Mouse (Mus musculus) cerebellum, postnatal 36 days (tissue): ENCODE measurements at regions not wholly inside any gene's neighbourhood (a gene's known extent, or its start where the extent isn't known, plus 50 kb on each side); places are given as distances from the start of the nearest gene placed in this dataset.

Source experiments
- DNase-seq, 2 experiments: peaks; one replicate each; pipeline ENCODE4 v3.0.0; 2021 to 2022; ENCODE audit warnings: mixed read lengths in 2 of 2

DNA sequence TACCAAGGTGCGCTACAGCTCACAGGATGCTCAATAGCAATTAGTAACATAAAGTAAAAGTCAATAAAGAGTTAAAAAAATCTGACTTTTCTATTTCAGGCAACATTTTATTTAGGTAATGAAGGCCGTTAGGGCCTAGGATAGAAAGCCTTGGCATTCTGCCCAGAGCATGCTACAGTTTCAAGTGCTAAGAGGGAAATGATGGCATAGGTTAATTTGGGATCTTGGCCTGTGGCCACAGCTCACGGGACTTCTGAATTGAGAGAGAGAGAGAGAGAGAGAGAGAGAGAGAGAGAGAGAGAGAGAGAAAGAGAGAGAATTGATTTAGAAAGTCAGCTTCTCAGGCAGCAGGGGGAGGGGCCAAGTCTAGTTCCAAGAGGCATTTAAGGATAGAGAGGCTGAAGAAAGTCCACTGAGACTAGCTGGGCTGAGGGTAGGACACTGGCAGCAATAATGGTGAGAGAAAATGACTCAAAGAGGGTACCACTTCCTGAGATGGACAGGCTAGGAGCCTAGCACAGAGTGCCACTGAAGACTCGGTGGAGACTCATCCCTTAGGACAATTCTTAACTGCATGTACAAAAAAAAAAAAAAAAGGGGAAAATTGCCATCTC lies 52.6 kb upstream of the Klf14 start:
- peak; percentile 39 to 45 for DNase-seq

DNA sequence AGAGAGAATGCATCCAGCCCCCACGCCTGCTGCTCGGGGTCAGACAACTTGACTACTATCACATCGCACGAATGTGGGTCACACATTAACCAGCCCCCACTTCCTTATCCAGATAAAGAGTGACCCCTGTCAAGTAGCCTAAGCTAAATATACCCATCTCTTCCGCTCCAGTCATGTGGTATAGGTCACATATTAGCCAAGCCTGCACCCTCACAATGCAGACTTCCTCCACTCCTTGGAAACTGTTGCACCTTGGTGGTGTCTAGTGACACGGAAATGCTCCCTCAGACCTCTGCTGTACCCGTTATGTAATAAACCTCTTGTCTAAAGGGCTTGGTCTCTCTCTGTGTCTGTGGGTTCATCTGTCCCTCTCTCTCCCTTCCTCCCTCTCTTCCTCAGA lies 57.7 kb upstream of the Klf14 start:
- DNase-seq: no peak

DNA sequence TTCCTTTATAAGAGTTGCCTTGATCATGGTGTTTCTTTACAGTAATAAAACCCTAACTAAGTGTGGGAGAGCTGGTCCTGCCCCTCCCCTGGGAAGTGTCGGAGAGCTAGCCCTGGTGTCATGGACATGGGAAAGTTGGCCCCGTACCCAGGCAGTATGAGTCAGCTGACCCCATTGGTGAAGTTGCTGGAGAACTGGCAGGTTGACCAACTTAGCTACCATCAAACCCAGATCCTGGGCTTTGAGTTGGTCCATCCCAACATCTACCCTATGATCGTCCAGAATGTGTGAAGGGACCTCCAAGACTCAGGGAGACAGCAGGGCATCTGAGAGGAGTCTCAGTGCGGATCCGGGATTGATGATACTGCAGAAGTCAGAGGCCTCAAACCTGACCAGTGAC lies 62.9 kb upstream of the Klf14 start:
- no peak for DNase-seq

DNA sequence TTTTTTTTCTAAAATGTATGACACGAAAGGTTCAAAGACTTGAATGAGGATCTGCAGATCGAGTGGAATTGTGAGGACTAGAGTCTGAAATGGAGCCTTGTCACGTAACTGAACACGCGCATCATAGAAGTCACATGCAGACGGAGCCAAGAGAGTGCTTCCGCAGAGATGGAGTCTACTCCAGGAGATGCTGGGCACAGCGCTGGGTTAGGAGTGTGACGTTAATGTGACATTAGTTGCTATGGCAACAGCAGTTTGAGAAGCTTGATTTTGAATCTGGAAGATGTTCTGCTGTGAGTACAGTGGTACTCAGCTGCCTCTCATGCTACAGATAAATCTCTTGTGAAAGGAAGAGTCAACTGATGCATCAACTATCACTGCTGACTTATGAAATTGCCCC lies 70.9 kb upstream of the Klf14 start:
- no peak for DNase-seq

DNA sequence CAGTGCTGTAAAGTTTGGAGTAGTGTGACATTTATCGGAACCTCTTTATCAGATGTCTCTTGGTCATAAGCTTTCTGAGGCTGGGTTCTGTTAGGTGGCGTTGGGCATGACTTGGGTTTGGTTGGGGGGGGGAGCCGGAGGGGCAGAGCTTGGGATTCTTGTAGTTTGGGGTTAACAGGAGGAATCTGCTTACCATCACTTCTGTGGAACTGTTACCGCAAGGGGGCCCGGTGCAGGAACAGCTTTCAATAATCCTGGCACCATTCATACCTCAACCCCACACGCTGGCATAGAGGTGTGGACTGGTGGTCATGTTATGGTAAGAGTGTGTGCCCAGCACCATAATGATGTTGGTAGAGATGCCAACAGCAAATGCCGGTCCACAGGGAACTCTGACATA lies 72.1 kb upstream of the Klf14 start:
- no peak for DNase-seq

DNA sequence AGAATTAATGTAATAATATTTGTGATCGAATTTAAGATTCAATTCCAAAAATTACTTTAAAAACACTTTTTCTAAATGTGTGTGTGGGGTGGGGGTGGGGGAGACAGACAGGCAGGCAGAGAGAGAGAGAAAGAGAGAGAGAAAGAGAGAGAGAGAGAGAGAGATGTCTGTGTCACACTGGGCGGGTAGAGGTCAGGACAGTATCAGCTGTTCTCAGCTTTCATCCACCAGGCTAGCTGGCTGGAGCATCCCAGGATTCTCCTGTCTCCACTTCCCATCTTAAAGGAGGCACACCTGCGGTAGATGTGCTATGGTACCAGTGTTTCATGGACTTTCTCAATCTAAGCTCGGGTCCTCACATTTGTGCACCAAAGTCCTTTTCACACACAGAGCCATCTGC lies 73.3 kb upstream of the Klf14 start:
- DNase-seq: no peak

DNA sequence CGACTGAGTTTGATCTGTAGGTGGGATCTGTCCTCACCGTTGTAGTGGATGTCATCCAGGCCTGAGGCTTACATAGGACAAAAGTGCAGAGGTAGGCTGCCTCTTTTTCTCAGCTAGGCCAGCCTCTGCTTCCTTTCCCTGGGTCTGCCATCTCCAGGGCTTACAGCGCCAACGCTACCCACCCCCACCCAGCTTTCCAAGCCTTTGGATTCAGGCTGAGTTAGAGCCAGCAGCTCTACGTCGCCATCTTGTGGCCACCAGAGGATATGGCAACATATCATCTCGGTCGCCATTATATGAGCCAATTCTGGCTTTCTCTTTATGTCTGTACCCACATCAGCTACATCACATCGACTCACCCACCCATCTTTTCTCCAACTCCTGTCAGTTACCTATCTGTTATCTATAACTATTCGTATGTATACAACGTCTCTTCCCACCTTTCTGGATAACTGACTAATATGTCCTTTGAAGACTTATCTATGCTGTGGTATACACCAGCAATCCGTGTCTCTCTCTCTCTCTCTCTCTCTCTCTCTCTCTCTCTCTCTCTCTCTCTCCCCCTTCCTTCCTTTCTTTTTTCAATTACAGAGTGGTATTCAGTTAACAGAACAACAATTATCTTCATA lies 74.2 kb upstream of the Klf14 start:
- peak; percentile 42 to 47 for DNase-seq

DNA sequence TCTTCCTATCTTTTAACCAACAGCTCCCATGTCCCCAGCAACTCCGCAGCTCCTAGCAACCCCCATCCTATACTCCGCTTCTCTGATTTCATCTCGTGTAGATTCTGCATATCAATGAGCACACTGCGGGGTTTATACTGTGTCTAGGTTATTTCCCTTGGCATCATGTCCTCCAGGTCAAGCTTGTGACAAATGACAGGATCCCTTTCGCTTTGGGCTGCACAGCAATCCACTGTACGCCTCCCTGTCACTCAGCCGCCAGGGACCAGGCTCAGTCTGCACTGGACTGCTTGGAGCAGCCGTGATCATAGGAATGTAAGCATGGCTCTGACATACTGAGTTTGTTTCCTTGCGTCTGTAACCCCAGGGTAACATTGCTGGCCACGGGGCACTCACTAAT lies 75.9 kb upstream of the Klf14 start:
- DNase-seq: no peak

DNA sequence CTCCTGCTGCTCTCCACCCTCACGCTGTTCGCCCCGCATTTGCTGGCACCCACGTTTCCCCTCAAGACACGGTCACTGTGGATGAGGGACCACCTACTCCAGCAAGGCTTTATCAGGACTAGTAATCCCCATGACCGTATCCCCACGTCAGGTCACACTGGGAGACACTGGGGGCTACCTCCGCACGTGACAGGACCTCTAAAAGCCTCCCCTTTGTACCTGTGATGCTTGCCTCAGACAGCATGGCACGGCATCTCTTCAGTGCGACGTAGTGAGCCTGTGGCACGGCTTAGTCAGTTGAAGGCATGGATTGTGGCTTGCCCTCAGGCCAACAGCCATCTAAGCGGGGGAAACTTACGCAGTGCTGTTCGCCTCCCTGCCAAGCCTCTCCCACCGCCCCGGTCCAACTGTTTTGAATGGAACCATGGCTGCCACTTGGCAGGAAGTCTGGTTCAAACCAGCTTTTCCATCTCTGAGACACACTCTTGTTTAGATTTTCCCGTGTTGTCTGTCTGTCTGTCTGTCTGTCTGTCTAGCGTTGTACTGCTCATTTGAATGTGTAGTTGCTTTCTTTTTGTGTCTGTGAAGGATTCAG lies 79.0 kb upstream of the Klf14 start:
- no peak for DNase-seq

DNA sequence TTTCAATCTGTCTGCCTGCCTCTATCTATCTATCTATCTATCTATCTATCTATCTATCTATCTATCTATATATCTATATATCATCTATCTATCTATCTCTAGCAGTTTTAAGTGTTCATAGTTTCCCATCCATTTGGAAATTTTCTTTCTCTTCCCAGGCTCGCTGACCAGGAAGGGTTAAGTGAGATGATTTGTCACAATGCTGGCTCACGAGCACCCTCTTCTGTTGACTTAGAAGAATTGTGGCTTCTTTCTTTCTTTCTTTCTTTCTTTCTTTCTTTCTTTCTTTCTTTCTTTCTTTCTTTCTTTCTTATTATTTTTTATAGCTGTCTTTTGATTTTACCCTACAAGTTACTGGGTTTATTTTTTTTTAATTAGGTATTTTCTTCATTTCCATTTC lies 79.6 kb upstream of the Klf14 start:
- peak in 1 of 2 experiments; percentile 24 for DNase-seq

DNA sequence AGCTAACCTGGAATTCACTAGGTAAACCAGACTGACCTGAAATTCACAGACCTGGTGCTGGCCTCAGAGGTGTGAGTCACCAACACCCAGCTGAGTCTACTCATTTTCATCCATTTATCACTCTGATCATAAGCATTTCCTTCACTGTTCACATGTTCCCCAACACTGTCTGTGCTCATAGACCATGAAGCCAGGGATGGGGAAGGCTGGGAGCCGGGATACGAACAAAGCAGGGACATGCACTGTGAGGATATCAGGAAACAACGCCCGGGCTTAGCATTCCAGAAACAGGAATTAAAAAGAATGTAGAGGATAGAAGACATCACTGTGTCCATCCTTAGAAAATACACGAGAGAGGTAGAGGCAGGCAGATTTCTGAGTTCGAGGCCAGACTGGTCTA lies 80.6 kb upstream of the Klf14 start:
- DNase-seq: no peak

DNA sequence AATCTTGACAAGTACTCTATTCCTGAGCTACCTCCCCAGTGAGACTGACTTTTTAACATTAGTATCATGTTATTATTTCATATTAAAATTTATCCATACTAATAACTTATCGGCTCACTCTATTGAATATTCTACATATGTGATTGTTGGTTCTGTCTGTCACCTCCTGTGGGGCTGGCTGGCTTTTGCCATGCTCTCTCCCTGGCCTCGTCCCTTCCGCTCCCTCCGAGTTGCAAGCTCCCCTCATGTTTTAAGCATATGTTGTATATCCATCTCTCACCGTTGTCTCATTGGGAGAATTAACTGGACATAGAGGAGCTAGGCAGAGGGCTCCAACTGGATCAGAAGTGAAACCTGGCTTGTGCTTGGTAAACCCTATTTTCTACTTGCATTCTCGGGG lies 81.9 kb upstream of the Klf14 start:
- no peak for DNase-seq

DNA sequence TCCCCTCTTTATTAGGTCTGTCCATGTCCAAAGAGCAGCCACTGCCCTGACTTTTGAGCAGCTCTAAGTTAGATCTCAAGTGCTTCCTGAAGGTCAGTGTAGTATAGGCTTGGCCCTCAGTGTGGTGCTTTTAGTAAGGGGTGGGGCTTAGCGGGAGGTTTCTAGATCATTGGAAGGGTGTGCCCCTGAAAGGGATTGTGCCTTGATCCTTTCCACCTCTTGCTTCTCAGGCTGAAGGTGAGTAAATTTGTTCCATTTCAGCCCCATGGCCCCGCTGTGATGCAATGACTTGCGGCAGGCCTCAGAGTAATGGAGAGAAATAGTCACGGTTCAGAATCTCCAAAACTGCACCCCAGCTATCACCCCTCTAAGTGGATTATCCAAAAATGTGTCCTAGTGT lies 84.5 kb upstream of the Klf14 start:
- no peak for DNase-seq

DNA sequence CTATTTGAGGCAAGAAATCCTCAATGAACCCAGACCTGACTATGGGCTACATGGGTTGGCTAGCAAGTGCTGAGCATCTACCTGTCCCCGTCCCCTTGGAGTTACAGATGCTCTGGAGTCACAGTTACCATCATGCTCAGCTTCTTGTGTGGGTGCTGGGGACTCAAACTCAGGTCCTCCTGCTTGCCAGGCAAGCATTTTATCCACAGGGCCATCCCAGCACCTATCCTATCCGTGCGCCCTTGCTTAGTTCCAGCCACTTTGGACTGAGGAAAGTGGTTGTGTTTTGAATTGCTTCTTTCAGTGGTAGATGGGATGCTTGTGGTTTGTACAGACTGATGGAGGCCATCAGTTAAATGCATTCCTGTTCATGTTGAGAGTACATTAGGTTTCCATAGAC lies 85.0 kb upstream of the Klf14 start:
- no peak for DNase-seq

DNA sequence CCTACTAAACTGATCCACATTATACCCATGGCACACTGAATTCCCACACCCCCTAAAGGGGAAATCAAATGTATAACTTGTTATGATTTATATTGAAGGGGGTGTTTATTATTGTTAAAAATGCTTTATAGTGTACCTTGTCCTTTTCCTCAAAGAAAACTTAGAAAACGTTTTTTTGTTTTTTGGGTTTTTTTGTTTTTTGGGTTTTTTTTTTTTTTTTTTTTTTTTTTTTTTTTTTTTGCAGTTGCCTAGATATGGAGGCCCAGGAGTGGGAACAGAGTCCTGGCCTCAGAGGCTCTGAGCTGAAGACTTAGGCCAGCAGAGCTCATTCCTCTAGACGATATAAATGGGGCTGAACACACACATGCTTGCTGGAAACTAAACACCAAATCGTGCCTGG lies 87.3 kb upstream of the Klf14 start:
- DNase-seq: no peak

DNA sequence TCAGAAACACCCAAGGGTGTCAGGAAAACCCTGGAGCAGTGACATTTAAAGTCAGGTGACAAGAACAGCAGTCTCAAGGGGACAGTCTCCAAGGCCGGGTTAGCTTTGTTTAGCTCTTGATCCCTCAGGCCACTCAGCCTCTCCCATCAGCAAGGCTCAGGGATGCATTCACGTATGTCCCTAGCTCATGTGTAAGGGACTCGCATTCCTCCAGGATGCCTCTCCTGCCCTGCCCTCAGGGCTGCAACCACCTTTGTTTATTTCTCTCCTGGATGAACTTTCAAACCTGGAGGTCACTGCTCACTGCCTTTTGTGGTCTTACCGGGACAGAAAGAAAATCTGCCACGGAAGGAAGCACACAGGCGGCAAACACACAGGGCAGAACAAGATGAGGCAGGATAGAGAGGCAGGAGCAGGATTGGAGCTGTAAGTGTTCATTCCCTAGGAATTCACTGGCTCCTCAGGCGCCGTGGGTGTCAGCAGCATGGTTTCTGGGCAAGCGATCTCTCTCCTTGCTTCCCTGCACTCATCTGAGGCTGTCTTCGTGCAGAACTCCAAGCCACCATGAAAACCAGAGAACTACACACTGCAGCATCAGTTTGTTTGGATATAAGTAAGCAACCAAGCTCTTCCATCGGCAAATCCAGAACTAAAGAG lies 90.2 kb upstream of the Klf14 start:
- DNase-seq: no peak

DNA sequence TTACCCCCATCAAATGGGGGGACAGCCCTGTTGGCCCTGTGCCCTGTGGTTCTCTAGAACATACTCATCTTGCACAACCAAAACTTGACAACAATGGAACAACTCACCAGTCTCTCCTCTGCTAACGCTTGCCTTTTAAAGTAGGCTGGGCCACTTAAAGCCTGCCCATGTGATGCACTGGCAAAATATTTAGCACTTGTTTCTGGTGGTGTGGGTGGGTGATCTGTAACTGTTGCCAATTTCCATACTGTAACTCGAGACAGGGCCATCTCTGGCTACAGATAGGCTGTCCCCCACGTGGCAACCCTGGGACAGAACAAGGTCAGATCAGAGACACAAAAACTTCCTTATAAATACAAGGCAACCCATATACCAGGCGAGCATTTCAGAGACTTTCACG lies 92.0 kb upstream of the Klf14 start:
- no peak for DNase-seq

DNA sequence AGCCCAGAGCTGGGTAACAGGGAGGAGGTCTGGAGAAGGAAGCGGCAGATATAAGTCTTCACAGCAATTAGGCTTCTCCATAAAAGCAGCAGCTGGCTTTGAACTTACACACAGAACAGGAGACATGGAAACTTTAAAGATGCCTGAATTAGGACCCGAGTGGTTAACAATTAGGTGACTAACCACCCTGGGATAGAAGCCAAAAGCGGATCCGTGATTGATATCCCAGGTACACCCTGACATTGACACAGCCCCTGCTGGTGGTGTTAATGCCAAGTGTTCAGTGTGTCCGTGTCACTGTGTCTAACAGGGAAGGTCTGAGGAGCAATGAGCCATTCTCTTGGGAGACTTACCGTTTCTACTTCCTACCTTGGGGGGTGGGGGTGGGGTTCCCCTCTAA lies 92.9 kb upstream of the Klf14 start:
- DNase-seq: no peak

DNA sequence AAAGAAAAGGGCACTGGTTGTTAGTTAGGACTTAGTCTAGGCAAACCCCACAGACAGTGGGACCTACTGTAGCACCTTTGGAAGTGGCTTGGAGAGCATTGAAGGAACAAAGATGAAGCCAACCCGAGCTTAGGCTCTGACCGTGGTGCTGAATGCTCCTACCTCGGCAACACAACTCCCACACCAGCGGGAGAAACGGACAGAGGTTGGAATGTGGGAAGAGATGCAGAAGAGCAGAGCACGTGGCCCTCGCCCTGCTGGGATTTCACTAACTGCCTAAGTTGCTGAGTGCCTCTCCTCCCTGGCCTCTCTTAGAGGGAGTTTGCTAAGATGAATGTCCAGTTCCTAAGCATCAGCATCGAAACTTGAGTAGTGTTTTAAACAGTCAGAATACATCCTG lies 94.1 kb upstream of the Klf14 start:
- DNase-seq: no peak

DNA sequence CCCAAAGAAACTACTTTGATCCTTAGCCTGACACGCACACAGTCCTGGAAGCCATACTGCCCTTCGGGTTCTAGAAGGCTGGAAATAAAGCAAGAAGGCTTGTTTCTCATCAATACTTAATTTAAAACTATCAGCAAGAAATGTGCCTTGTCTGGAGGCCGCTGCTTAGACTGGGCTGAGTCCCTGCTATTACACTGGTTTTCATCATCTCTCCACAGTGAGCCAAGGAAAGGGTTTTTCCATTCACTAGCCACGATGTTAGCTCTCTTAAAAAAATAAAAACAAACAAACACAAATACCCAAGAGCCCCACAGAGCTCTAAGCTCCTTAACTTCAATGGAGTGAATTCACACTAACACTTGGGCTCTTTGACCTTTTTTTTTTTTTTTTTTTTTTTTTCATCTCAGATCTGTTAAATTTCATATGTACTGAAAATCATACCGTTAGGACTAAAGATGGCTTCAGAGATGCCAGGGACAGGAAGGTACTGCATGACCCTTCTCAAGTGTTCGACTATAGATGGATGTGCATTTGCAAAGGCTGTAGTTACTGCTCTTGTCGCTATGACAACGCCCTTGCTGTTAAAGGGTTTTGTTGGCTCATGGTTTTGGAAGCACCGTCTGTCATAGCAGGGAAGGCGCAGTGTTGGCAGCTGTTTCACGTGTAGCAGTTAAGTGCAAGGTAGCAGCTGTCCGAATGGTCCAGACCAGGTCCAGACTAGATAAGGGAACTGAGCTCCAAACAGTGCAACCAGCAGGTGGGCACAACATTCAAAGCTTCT lies 98.1 kb upstream of the Klf14 start:
- DNase-seq: no peak

DNA sequence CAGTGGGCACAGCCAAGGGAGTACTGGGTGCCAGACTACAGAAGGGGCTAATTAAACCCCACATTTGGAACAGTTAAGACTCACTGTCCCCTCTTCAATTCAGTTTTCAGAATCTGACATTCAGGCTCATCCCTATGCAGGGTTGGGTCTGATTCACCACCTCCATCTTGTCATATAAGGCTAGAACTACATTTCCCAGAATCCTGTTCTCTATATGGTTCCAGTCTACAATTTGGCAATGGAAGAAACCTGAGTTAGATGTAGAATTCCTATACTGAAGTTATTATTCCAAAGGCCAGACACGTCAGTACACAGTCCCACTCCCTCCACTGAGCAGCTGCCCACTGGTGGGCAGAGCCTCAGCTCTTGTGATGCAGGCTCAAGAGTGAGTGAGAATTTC lies 99.4 kb upstream of the Klf14 start:
- DNase-seq: no peak

DNA sequence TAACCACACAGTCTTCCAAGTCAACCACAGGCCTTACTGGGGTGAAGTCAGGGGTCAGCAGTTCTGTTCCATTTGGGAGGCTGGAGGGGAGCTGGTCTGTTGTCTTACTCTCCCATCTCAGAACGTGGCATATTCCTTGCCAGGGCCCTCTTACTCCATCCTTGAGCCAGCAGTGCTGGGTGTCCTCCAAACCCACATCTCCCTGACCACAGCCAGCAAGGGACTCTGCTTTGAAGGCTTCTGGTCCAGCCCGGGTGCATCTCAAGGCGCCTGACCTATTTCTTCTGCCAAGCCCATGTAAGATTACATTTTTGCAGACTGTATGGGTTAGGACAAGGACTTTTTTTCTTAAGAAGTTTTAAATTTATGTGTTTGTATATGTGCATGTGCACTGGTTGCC lies 100.1 kb upstream of the Klf14 start:
- DNase-seq: no peak

DNA sequence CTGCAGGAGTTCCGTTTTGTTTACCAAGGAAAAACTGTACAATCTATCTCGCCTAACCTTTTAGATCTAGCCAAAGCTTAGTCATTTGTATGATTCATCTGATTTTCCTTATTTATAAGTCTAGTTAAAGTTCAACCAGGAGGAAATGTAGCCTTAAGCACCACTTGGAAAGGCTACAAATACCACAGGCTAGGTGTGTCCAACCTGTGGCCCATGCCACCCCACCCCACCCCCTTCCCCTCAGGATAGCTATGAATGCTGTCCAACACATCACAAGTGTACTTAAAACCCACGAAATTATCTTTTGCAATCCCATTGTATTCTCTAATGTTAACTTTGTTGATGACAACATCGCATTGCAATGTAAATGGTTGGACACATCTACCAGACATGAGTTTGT lies 102.9 kb upstream of the Klf14 start:
- DNase-seq: no peak

DNA sequence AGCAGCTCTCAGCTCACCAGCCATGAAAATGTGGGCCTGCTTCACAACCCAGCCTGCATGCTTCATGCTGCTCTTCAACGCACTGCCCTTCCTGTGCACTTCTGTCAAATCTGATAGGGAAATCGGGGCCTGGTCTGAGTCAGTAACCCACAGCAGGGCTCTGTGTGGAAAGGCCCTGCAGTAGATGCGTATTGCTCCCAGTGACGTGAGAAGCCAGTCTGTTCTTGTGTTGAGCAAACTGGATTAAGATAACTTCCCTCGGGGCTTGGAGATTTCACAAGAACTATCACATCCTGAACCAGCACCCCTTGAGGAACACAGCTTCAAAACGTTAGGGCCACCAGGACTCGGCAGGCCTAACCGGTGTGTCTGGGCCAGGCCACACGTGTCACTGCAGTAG lies 106.5 kb upstream of the Klf14 start:
- no peak for DNase-seq
